Comparison of ENCODE assay signal across 29 mouse cellular contexts in the genomic region with DNA sequence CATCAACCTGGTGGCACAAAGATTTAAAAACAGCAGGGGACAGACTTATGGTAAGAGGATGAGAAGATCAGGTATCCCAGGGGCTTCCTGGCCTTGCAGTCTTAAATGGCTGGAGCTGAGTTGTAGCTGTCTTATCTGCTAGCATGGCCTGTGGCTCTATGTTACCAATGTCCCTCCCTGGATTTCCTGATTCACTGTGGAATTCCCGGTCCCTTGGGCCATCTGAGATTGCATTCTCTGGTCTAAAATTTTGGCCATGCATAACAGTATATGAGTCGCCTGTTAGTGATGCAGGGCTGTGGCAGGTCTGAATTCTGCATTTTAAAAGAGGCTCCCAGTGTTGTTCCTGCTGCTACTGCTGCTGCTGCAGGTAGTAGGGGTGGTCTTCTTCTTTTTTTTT.
DNase-seq lines count a peak whose midpoint lies in the region; ATAC-seq and TF ChIP-seq lines count a peak whose summit lies in the region.
"Had no signal": no experiment of that assay in that cellular context is flagged by ENCODE, and none has a peak within 500 bp of the region (broad histone marks: within the 10 kb centered on the region; RNA-seq: fewer than 3 reads in every experiment).

No protein-coding gene starts in this region.

- TF ChIP-seq CTCF in embryonic fibroblast, embryonic 13.5 days (IDR thresholded peaks at IDR 0.05; ENCODE audit: borderline replicate concordance, insufficient read depth, low read length), result no peak

- no peak for ATAC-seq in hindbrain, embryonic 13.5 days (ENCODE audit: low FRiP score)
- ATAC-seq: forebrain, embryonic 13.5 days; forebrain, embryonic 16.5 days; hindbrain, postnatal 0 days; inflammation-experienced regulatory T-cells, adult 6 months; intestine, embryonic 16.5 days had no signal

- H3K9me3 ChIP-seq in hindbrain, embryonic 13.5 days, result no peaks in the 10 kb centered on the region
- H3K9me3 ChIP-seq: embryonic facial prominence, embryonic 10.5 days; embryonic facial prominence, embryonic 13.5 days; forebrain, embryonic 10.5 days; forebrain, embryonic 13.5 days; G1E; heart, embryonic 12.5 days; heart, embryonic 15.5 days; hindbrain, embryonic 10.5 days had no signal

- H3K27ac ChIP-seq in embryonic fibroblast, embryonic 13.5 days (ENCODE audit: insufficient read depth, low read length), result peak overlapping the region; percentile 36; the same call in 1 of the 2 replicates
- no peak overlapping the region for H3K27ac ChIP-seq in hindbrain, embryonic 13.5 days
- H3K27ac ChIP-seq: embryonic facial prominence, embryonic 10.5 days; embryonic facial prominence, embryonic 13.5 days; forebrain, embryonic 10.5 days; forebrain, embryonic 13.5 days; heart, embryonic 15.5 days; hindbrain, embryonic 10.5 days; hindbrain, embryonic 14.5 days; hindbrain, postnatal 0 days had no signal

- H3K9ac ChIP-seq in hindbrain, embryonic 13.5 days, result no peak overlapping the region
- H3K9ac ChIP-seq: embryonic facial prominence, embryonic 13.5 days; forebrain, embryonic 13.5 days; heart, embryonic 12.5 days; heart, embryonic 15.5 days; hindbrain, embryonic 14.5 days had no signal

- H3K4me1 ChIP-seq in embryonic fibroblast, embryonic 13.5 days (ENCODE audit: control insufficient read depth, insufficient read depth, low read length), result peaks cover 8% of the 10 kb centered on the region
- no peaks in the 10 kb centered on the region; the same call in 1 of the 2 replicates for H3K4me1 ChIP-seq in hindbrain, embryonic 13.5 days (replicated peaks)
- H3K4me1 ChIP-seq: embryonic facial prominence, embryonic 13.5 days; forebrain, embryonic 13.5 days; heart, embryonic 15.5 days had no signal

- 85% methylated on average over 2 of the region's 2 CpGs for WGBS in hindbrain, embryonic 13.5 days

- peak; percentile 12 for DNase-seq in testis, postnatal 10 days (ENCODE audit: low spot score)
- DNase-seq in testis, postnatal 14 days (ENCODE audit: low spot score), result no peak
- DNase-seq in Muller cell, postnatal 12 days (ENCODE audit: inconsistent ontology term), result peak; percentile 76
- no peak for DNase-seq in spleen, adult 12 weeks (ENCODE audit: low spot score)
- DNase-seq: adrenal gland, postnatal 10 days; adrenal gland, postnatal 36 days; cerebellum, adult 18-20 months; cerebellum, adult 9-11 months; cerebellum, postnatal 25 days; gastrocnemius, postnatal 10 days; gastrocnemius, postnatal 36 days; heart, postnatal 10 days; heart, postnatal 36 days had no signal

- TF ChIP-seq POLR2A in embryonic fibroblast, embryonic 13.5 days (IDR thresholded peaks at IDR 0.05; ENCODE audit: low read depth, low read length), result no peak

- H3K4me2 ChIP-seq in hindbrain, embryonic 13.5 days, result no peak overlapping the region
- H3K4me2 ChIP-seq: embryonic facial prominence, embryonic 13.5 days; forebrain, embryonic 13.5 days; heart, embryonic 12.5 days; heart, embryonic 15.5 days; hindbrain, embryonic 14.5 days had no signal

- no peaks in the 10 kb centered on the region for H3K36me3 ChIP-seq in hindbrain, embryonic 13.5 days
- H3K36me3 ChIP-seq: embryonic facial prominence, embryonic 10.5 days; embryonic facial prominence, embryonic 13.5 days; forebrain, embryonic 10.5 days; G1E; heart, embryonic 12.5 days; heart, embryonic 15.5 days; hindbrain, embryonic 10.5 days had no signal

- H3K27me3 ChIP-seq in hindbrain, embryonic 13.5 days, result no peaks in the 10 kb centered on the region
- H3K27me3 ChIP-seq: CH12.LX; embryonic facial prominence, embryonic 13.5 days; forebrain, embryonic 13.5 days; heart, embryonic 12.5 days; heart, embryonic 15.5 days had no signal

- no peak overlapping the region for H3K4me3 ChIP-seq in embryonic fibroblast, embryonic 13.5 days (ENCODE audit: insufficient read depth, low read length)
- H3K4me3 ChIP-seq in hindbrain, embryonic 13.5 days, result no peak overlapping the region
- H3K4me3 ChIP-seq: embryonic facial prominence, embryonic 10.5 days; embryonic facial prominence, embryonic 13.5 days; forebrain, embryonic 10.5 days; forebrain, embryonic 13.5 days; heart, embryonic 12.5 days; heart, embryonic 15.5 days; hindbrain, embryonic 10.5 days had no signal

Comparison
In these comparisons a context has a peak if more than half of its experiments do, and no peak if none do; other contexts are left out.
1. DNase-seq: peak in testis, postnatal 10 days (single experiment) and Muller cell, postnatal 12 days (single experiment); none in testis, postnatal 14 days (single experiment) and spleen, adult 12 weeks (single experiment).